Mouse (Mus musculus): ENCODE measurements around the gene Armt1.

DNA sequence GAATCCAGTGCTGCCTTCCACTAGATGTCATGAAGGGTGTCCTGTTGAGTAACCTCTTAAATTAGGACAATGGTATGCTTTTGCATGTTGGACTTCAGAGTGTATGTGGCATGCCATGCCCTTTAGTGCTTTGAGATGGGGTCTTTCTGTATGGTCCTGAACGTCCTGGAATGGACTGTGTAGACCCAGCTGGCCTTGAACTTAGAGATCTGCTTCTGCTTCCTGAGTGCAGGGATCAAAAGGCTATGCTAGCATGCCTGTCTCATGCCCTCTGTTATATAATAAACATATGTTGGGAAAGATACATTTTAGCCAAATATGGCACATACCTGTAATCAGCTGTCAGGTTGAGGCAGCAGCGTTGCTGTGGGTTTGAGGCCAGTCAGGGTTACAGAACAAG lies 41.7 kb upstream of the Armt1 start:
- TF ChIP-seq TAL1 (conservative IDR thresholded peaks at IDR 0.05; ENCODE audit: low read depth, low read length) (no peak), GATA2 (IDR thresholded peaks at IDR 0.05; ENCODE audit: borderline replicate concordance, low read depth, low read length) (no peak), CTCF (IDR thresholded peaks at IDR 0.05; ENCODE audit: low read depth, low read length) (no peak), GATA1 (IDR thresholded peaks at IDR 0.05; ENCODE audit: borderline replicate concordance, low read length) (no peak), POLR2AphosphoS5 (IDR thresholded peaks at IDR 0.05; ENCODE audit: insufficient replicate concordance, low read depth, low read length) (no peak)

Data from G1E (cell line).